Mouse (Mus musculus) lung, postnatal 0 days (tissue): ENCODE measurements around the gene Vps26b.

Source experiments
- CTCF ChIP-seq: IDR thresholded peaks from 2 replicates; pipeline ENCODE4 v1.5.1; 2016; ENCODE audit warnings: antibody characterized with exemption, mild to moderate bottlenecking
- EP300 ChIP-seq: IDR thresholded peaks from 2 replicates; pipeline ENCODE4 v1.6.1; 2016; ENCODE audit warnings: antibody characterized with exemption, mild to moderate bottlenecking, control low read depth

GRCm38 (mm10) chr9:26990181-26990580 is 39.7 kb downstream of the Vps26b start:
- TF ChIP-seq CTCF (no peak), EP300 (no peak)
